Mouse (Mus musculus): ENCODE results near the gene Fbh1.

DNA sequence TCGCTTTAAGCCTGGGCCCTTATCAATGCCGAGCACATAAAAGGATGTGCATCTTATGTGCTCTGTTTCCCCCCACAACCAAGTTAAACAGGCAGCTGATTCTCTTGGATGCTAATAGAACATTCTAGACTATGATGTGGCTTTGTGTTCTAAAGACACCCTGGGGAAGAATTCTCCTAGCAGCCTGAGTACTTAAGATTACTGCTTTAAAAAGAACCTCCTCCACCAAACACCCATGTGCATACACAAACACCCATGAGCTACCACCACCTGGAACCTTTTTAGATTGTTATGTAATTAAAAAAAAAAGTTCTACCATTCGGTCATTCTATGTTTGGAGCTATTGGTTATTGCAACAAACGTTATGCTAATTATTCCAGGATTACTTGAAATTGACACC is 5.0 kb downstream of the Fbh1 start:
- TF ChIP-seq POLR2A (IDR thresholded peaks at IDR 0.05; ENCODE audit: control insufficient read depth, extremely low read depth, insufficient read depth, low read length, poor library complexity) = no peak
- no peak for TF ChIP-seq CTCF (IDR thresholded peaks at IDR 0.05; ENCODE audit: borderline replicate concordance, control insufficient read depth, extremely low read depth, insufficient read depth, low read length, poor library complexity)

Data from thymus, adult 2 months (tissue).